Mouse (Mus musculus) C2C12 (cell line): ENCODE measurements around the gene Des.

Source experiments
- CTCF ChIP-seq: IDR thresholded peaks from one replicate; pipeline ENCODE4 v1.5.1; 2011; ENCODE audit not compliant: control insufficient read depth, insufficient read depth, insufficient read length
- MYOD1 ChIP-seq: IDR thresholded peaks from one replicate; pipeline ENCODE4 v1.6.1; 2011; ENCODE audit warnings: low read depth; ENCODE audit not compliant: control insufficient read depth, insufficient read length
- MYOG ChIP-seq: IDR thresholded peaks from one replicate; pipeline ENCODE4 v1.6.1; 2011; ENCODE audit not compliant: control insufficient read depth, insufficient read length; ENCODE audit errors: extremely low read depth
- USF1 ChIP-seq: IDR thresholded peaks from one replicate; pipeline ENCODE4 v1.6.1; 2011; ENCODE audit warnings: low read depth, mild to moderate bottlenecking, control low read depth, moderate library complexity

GRCm38 (mm10) chr1:75338091-75338694 lies 21.9 kb upstream of the Des start:
- TF ChIP-seq CTCF (no peak), MYOD1 (no peak), MYOG (no peak), USF1 (no peak)
